Mouse (Mus musculus) layer of hippocampus, postnatal 25 days (tissue): ENCODE results near the gene Galnt9. TPM values are rescaled to one million over a fixed set of nuclear protein-coding genes. Genes with fewer than 3 reads are reported as not detected.
A peak's percentile ranks its signal among the peaks of the same experiment; 100 is the strongest.

Experiments
- DNase-seq, 2 experiments: peaks; one replicate each; pipeline ENCODE4 v3.0.0; 2022; ENCODE audit warnings: mixed read lengths in 2 of 2, low spot score in 1 of 2; ENCODE audit errors: extremely low spot score in 1 of 2
- total RNA-seq, 2 experiments: library from RNA; stranded (reverse); gene quantifications; 2 replicates each; pipeline ENCODE4 v1.2.3; 2021

Gene Galnt9
- 100 to 1,000 TPM; 111 to 124 TPM for total RNA-seq

DNA sequence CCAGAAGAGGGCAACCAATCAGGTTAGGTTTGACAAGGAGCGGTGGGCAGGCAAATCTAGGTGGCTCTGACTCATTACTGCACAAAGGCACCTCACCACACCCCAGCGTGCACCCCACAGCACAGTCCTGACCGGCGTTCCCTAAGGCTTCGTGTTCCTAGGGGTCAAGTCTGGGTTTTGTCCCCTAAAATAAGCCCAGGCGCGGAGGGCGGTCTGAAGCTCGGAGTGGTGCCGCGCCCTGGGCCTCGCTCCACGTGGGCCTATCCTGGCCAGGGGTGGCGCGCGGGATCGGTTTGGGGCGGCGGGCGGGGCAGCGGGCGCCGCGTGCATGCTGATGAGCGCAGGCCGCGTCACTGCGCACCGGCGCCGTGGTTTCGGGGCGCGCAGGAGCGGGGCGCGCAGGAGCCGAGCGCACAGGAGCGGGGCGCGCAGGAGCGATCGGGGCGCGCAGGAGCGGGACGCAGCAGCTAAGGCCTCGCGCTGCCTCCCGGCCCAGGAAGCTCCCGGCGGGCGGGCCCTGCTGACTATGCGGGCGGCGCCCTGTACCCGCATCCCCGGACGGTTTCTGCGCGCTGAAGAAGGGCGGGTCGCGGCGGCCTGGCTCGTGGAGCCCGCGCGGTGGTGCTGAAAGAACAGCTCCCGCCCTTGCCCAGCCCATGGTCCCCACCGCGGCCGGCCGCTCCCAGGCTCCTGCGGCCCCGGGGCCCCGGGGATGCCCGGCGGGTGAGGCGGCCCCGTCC lies at the start of gene Galnt9:
Gene Galnt9 (plus strand): TSS at position 405 of the 740 bp plus-strand sequence.
- DNase-seq: peak; percentile 51 to 60

DNA sequence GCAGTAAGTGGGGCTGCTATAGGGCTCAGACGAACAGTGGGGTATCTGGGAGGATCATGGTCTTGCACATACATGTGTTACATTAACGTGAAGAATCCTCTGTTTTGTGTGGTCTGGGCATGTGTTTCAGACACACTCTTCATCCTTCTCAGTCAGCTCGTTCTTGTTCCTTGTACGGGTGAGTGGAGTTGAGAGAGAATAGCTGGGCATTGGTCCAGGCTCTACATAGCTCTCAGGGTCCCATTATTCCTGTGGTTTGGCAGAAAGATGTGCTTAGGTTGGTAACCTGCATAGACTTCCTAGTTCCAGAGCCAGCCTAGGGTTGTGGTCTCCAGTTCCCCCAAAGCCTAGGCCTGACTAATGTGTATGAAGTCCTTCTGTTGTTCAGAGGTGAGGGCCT lies 49.8 kb upstream of the Galnt9 start:
- DNase-seq: no peak

- DNase-seq: no peak
Observed at GRCm38 (mm10) chr5:110495051-110495450, 49.1 kb upstream of the Galnt9 start.

- no peak for DNase-seq
Observed at GRCm38 (mm10) chr5:110497556-110497955, 46.6 kb upstream of the Galnt9 start.

DNA sequence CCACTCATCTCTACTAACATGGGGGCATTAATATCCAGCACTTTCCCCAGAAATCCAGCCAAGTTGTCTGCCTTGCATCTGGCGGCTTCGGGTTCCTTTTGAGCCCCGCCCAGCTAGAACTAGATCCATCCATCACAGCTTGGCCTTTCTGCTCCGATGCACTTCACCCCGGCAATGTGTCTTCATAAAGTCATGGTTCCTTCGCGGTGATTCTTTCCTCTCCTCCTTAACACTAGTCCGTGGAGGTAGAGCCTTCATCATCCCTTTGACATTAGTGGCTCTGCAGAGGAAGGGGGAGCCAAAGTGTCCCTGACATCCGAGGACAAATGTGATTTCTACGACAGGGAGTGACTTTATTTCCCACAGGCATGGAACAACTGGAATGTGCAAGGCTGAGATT lies 46.1 kb upstream of the Galnt9 start:
- DNase-seq: no peak

GRCm38 (mm10) chr5:110500233-110500632 lies 43.9 kb upstream of the Galnt9 start:
- no peak for DNase-seq

GRCm38 (mm10) chr5:110503361-110503760 lies 40.8 kb upstream of the Galnt9 start:
- DNase-seq: no peak

GRCm38 (mm10) chr5:110505611-110506294 lies 38.4 kb upstream of the Galnt9 start:
- no peak for DNase-seq

GRCm38 (mm10) chr5:110506295-110506616 lies 37.9 kb upstream of the Galnt9 start:
- no peak for DNase-seq

DNA sequence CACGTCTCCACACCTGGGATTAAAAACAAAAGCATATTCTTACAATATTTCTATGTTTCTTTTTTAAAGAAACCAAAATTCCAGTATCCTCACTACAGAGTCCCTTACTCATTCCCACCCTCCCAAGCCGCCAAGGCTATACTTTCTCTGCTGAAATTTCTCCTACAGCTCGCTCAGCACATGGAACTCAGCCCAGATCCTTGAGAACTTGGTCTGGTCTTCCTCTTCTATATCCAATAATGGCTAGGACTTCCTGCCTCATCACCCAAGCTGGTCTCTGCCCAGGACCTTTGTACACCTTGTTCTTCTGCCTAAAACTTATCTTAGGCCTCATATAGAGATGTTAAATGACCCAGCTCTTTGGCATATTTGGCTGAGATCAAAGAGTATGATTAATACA lies 37.3 kb upstream of the Galnt9 start:
- no peak for DNase-seq

DNA sequence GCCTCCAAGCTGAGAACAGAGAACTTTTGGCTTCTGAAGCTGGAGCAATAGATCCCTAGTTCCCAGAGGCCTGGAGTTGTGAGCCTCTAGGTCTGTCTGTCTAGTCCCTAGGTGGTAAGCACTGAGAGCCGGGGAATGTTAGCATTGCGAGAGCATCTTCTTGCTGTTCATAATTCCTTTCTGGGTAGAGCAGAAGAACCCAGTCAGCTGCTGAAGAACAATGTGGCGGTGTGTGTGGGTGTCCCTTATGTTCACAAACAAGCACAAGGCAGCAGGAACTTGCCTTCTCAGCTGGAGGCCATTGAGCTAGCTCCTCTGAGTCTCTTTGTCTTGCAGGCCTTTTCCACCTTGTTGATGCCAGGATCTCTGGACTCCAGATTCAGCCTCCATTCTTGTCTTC lies 36.2 kb upstream of the Galnt9 start:
- no peak for DNase-seq

DNA sequence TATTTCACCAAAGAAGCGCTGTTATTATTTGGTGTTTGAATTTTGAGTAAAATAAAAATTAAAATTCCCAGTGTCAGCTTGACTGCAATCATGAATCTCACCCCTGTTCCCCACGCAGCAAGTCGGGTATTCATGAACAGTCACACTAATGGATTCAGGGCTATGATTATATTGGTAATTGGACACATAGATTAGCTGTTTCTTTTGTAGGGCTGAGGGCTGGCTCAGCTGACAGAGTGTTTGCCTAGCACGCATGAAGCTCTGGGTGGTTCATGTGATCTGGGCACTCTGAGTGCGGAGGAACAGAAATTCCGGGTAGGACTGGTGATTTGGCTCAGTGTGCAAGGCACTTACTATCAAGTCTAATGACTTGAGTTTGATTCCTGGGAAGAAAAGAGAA lies 33.8 kb upstream of the Galnt9 start:
- no peak for DNase-seq

- DNase-seq: no peak
Observed at GRCm38 (mm10) chr5:110513791-110514190, 30.4 kb upstream of the Galnt9 start.

DNA sequence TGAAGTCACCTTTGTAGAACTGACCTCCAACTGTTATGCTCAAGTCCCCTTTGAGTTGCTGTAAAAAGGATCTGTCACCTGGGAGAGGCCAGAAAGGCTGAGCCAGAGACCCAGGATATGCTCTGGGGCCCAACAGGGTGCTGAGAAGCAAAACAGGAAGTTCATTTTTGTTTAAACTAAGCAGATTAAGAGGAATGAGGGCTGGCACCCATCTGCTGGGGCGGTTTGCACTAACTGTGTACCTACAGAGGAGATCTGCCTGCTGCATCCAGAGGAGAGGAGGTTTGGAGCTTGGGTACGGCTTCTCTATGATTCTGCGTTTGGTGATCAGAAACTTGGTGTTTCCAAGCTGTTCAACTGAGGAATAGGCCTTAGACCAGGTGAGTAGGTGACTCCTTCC lies 29.5 kb upstream of the Galnt9 start:
- no peak for DNase-seq

DNA sequence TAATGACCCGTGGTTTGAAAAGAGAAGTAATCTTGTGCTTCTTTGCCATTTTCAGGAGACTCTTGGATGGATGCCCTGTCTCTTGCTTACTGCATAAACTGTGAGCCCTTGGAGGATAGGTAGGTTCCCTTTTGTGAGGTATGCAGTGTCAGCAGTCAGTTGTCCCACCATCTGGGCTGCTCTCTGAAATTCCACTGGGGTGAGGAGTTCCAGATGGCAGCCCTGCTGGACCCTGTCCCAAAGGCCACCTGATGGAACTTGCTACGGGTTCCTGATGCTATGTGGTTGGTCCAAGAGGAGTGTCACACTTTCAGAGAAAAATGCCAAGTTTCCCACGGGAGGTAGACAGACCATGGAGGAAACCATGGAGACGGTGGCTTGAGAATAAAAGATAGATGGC lies 27.8 kb upstream of the Galnt9 start:
- no peak for DNase-seq

DNA sequence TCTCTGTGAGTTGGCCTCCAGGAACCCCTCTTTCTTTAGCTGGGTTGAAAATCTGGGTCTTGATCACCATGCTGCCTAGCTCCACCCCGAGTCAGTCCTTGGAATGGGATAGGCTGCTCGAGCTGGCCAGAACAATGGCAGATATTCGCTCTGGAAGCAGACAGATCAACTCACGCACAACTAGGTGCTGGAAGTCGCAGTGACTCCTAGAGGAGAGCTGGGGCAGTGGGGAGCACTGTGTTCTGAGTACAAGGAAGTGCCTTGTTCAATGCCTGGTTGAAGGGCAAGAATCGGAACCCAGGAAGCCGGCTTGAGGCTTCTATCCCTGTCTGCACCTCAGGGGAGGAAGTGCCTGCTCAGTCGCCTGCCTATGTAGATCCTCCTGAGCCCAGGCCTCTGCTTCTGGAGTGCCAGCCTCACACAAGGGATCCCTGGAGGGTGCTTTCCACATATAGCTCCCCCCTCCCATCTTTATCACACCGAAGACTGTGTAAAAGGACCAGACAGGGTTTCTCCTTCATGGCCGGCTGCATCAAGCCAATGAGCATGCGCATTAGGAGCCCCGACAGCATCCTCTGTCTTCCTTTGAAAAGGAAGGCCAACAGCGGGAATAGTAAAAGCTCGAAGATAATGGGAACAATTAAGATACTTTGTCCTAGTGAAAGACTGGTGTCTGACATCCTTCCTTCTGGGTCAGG lies 25.9 kb upstream of the Galnt9 start:
- no peak for DNase-seq

- DNase-seq: no peak
Observed at GRCm38 (mm10) chr5:110520974-110521373, 23.2 kb upstream of the Galnt9 start.

DNA sequence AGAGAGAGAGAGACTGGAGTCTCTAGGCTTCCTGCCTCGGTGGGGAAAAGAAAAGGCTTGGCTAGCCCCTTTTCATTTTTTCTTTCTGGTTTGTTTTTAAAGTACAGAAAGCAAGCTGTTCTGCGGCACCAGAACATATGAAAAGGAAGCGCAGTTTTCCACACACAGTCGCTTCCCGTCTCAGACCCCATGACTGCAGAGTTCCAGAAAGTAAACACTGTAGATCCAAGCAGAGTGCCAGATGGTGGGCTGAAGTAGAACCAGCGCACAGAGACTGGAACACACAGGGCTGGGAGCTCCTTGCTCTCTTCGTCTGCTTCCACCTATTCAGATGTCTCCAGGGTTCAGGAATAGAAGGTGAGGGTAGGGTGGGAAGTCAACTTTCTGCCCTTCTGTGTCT lies 22.3 kb upstream of the Galnt9 start:
- DNase-seq: no peak

DNA sequence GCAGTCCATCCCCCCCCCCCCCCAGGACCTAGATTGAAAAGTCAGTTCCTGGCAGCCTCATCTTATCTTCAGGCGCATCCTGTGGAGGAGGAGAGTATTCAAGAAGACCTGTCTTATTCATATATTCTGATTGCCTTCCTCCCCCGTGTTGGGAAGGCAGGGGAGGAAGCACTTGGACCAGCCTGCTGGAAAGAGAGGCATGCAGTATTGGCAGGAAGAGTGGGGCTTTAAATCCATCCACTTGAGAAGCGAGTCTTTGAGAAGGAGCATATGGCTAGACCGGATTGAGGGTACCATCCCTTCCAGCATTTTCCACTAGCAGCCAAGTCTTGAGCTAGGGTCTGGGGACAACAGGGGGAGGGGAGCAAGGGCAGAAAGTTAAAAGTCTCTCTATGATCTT lies 20.9 kb upstream of the Galnt9 start:
- DNase-seq: no peak

DNA sequence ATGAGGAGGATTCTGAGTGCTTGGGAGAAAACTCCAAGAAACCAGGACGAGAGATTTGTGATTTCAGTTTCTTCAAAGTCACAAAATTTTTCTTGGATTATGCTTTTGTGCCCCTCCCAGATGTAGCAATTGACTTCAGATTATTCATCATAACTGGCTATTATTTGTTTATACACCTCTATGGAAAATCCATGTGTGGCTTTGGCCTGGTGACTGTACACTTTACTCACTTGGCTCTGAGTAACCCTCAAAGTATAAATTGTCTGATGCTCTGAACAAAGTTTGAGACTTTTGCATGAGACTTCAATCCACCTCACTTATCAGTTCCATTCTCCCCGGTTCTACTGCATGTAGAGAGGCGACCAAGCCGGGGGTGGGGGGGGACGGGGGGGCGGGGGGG lies 18.5 kb upstream of the Galnt9 start:
- no peak for DNase-seq

- DNase-seq: no peak
Observed at GRCm38 (mm10) chr5:110526556-110526955, 17.6 kb upstream of the Galnt9 start.

- DNase-seq: no peak
Observed at GRCm38 (mm10) chr5:110531091-110531490, 13.1 kb upstream of the Galnt9 start.
